Mouse (Mus musculus) heart, postnatal 25 days (tissue): ENCODE results near the gene Ripor3. TPM values are rescaled to one million over a fixed set of nuclear protein-coding genes. Genes with fewer than 3 reads are reported as not detected.

Experiments
- DNase-seq: peaks from one replicate; pipeline ENCODE4 v3.0.0; 2022; ENCODE audit warnings: low spot score
- intact Hi-C: fragments of 180-260 bp; cut with DNase I; formaldehyde crosslinking; loops from one replicate; pipeline ENCODE4 v1.15.1; 2025
- total RNA-seq, 2 experiments: library from RNA; stranded (reverse); gene quantifications; 2 replicates each; pipeline ENCODE4 v1.2.3; 2021

The Ripor3 gene
- total RNA-seq, 2 experiments from 2014 or later: 0.49 to 0.75 TPM

DNA sequence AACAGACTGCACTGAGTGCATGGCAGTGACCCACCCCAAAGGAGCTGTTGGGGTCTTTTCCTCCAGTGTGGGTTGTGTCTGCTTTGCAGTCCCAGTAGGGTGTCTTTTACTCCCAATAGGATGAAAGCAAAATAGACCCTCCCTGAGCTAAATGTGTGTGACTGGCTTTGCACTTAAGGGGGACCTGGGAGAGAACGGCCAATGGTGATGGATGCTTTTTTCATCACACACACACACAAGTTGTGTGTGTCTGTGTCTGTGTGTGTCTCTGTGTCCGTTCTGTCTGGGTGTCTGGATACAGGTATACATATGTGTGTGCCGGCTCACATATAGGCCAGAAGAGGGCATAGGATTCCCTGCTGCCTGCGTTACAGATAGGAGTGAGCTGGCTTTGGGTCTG is 69.1 kb downstream of the Ripor3 start:
- DNase-seq: no peak
- intact Hi-C loops: no loop called here

DNA sequence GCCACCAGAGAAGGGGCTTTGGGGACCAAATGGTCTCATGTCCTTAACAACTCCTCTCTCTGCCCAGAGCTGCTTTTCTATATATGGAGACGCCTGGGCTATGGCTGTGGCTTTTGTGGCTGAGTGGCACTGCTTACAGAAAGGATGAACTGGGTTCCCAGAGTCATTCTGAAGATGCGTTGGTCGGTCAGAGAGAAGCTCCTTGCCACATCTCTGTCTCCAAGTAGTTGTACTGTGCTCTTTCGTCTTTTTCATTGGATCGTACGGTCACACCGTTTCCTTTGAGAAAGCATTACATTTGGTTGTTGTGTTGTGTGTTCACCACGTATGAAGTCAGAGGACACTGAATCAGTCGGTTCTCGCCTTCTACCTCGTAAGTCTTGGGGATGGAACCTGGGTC is 69.8 kb downstream of the Ripor3 start:
- no peak for DNase-seq
- intact Hi-C loops: no loop called here

DNA sequence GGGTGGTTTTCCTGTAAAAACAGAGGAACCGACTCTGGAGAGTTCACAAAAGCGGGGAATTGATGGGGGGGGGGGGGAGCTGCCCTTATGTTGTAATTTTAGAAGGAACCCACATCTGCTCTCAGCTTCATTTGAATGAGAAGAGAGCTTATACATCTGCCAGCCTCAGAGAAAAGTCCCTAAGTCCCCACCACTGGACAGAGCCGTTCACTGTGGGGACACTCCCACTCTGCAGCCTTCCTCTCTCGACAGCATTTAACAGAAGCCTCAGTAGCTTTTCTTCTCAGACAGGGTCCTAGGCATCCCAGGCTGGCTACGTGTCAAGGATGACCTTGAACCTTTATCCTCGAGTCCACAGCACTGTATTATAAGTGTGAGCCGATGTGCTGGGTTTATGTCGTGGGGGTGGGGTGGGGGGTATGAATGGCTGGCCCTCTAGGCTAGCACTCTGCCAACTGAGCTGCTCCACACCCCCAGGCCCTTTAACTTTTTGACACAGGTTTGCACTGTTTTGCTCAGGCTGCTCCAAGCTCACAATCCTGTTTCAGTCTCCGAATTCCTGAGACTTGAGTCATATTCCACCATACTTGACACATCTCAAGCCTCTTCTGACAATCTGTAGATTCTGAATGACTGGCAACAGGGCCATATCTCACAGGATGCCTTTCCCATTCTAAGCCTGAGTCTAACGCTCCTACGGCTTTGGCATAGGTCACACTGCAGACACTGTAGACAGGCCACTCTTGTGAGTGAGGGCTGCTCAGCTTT is 70.6 kb downstream of the Ripor3 start:
- DNase-seq: no peak
- intact Hi-C loops: no loop called here

DNA sequence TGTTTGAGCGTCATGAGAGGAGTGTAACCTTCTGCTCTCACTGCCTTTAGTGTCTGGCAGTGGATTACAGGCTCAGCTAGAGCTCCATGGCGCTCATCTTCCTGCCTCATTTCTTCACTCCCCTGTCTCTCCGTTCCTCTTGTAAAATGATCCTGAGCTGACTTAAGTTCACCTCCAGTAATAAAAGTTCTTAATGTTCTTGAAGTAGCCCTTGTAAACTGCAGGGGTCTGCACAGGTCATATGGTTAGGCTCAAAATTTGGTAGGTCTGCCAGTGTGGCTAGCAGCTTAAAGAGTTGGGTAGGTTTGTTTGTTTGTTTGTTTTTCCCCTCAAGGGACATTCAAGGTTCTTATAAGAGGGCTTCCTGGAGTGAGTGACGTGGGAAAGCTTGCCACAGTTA is 71.2 kb downstream of the Ripor3 start:
- intact Hi-C loops: no loop called here

DNA sequence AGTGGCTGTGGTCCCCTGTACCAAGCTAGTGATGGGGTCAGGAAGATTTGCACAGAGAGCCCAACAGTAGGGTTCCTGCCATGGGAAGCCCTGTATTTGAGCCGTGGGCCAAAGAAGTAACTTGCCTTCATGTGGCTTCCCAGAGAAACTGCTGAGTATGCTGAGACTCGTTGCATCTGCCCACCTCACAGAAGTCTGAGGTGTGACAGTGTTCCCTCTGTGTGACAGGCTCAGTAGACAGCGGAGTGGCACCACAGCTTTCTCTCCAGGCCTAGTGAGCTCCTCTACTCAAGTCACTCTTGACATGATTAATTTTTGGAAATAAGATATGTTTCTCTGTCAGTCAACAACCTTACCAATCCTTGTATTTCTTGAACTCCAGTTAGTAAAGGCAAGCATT is 71.6 kb downstream of the Ripor3 start:
- DNase-seq: no peak
- intact Hi-C loops: no loop called here

More for the DNA sequence above, 71.2 kb downstream of the Ripor3 start:
- no peak for DNase-seq

DNA sequence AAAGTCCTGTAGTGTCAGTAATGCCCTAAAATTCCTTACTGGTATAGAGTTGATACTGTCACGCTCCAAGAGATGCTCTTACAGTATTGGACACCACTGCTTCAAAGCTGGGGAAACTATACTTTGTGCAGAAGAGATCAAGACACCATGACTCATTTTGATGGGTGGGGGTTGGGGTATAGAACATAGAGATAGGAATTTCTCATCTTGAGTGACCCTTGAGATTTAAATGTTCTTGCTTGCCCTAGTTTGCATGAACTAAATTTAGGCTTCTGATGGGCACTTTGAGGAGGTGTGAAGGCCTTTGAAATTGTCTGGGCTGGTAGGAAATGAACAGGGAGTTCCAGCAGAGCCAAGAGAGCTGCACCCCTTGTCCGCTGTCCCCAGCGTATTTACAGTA is 74.5 kb downstream of the Ripor3 start:
- no peak for DNase-seq
- intact Hi-C loops: no loop called here

DNA sequence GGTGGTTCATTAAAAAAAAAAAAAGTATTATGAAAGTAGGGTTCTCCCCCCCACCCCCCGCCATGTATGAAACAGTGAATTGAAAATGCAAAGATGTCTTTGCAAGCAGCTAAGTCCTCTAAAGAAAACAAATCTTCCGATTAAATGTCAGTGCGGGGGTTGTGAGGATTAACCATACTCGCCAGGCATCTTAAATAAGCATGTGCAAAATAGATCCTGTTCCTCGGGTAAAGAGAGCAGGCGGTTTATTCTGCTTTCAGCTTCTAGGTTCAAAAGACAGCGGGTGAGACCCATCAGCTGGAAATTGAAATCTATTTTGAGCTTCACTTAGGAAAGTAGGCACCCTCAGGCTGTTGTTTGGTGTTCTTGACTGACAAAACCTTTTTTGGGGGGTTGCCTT is 77.0 kb downstream of the Ripor3 start:
- no peak for DNase-seq
- intact Hi-C loops: no loop called here

DNA sequence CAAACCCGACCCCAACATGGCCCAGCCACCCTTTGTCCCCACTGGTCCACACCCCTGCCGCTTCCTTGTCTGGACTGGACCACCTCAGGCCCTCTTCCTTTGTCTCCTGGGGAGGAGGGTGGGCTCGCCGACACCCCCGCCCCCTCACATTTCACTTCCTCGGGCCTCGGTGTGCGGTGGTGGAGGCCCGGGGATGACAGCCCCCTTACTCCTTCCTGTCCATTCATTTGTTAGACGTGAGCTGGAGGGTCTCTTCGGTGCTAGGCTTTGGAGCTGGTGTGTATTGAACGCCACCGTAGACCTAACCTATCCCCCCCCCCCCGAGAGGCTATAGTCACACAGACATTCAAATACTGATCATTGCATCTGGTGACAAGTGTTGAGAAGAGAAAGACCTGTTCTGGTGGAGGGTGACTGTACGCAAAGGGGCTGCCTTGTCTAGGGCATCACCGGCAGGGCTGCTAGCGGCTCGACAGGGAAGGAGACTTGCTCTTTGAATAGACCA is 77.6 kb downstream of the Ripor3 start:
- intact Hi-C loops: no loop called here
- no peak for DNase-seq

DNA sequence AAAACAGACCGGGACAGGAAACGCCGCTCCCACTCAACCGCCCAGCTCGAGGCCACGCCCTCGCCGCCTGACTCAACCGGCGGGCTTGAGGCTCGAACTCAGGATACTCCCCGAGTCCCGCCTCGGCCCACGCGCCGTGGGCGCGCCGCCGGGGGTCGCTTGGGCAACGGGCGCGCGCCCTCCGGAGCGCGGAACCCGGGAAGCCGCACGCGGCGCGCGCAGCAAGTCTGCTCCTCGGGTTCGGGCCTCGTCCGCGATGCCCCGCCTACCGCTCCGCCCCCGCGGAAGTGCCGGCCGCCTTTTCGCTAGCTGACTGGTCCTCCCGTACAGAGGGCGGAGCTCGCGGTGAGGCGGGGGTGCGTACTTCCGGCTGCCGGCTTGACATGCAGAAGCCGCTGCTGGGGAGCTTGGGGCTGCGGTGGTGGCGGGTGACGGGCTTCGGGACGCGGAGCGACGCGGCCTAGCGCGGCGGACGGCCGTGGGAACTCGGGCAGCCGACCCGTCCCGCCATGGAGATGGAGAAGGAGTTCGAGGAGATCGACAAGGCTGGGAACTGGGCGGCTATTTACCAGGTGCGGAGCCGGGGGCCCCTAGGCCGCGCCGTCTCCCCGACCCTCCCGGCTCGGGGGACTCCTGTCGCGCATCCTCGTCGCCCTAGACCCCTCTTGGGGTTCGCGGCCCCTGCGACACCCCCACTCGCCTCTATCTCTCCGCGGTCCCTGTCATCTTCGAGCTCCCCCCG is 78.3 kb downstream of the Ripor3 start, which contains the start of gene Ptpn1:
TSS of gene Ptpn1 (plus strand) at position 73 of the 742 bp plus-strand sequence.
- DNase-seq: peak; percentile 96
- intact Hi-C loops: no loop called here

DNA sequence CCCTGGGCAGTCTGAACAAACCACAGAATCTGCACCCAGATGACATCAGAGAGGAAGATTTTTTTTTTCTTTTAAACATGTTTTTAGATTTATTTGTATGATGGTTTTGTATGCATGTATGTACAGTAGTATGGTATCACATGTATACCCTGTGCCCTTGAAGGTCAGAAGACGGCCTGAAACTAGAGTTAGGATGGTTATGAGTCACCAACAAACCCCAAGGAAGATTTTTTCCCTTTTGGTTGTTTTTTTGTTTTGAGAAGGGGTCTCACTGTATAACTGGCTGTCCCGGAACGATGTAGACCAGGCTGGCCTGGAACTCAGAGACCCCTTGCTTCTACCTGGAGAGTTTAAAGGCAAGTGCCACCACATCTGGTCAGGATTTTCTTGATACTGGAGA is 79.4 kb downstream of the Ripor3 start:
- intact Hi-C loops: no loop called here
- DNase-seq: no peak

Other genes with a start within 250 kb of the Ripor3 start
- gene Ptpn1, start 78.6 kb downstream of the Ripor3 start, total RNA-seq: 10 to 100 TPM; 21.9 to 23.4 TPM
- 1 to 10 TPM; 3.1 to 3.4 TPM for gene Pard6b, start 70.4 kb upstream of the Ripor3 start, total RNA-seq
- gene Adnp, start 196.5 kb upstream of the Ripor3 start, total RNA-seq: 10 to 100 TPM; 30.5 to 32.7 TPM
- gene Gm20716, start 219.7 kb upstream of the Ripor3 start, total RNA-seq: 10 to 100 TPM; 12.6 to 13.6 TPM
- 10 to 100 TPM; 61.8 to 70.6 TPM for gene Dpm1, start 220.0 kb upstream of the Ripor3 start, total RNA-seq
- gene Mocs3, start 220.0 kb upstream of the Ripor3 start, total RNA-seq: 1 to 10 TPM; 6.2 to 7.1 TPM